Mouse (Mus musculus) thymus, postnatal 10 days (tissue): ENCODE measurements around the gene Mxra7.

Source experiments
- DNase-seq, 2 experiments: peaks; one replicate each; pipeline ENCODE4 v3.0.0; 2021; ENCODE audit warnings: low spot score in 2 of 2

Gene Mxra7

GRCm38 (mm10) chr11:116819932-116820593 is 7.8 kb downstream of the Mxra7 start:
- DNase-seq = no peak

- DNase-seq = no peak
Measured at GRCm38 (mm10) chr11:116818722-116819121, 9.1 kb downstream of the Mxra7 start.

- no peak for DNase-seq
Measured at GRCm38 (mm10) chr11:116817567-116817966, 10.3 kb downstream of the Mxra7 start.

GRCm38 (mm10) chr11:116816769-116817168 is 11.1 kb downstream of the Mxra7 start:
- DNase-seq = no peak

GRCm38 (mm10) chr11:116814884-116815415 is 12.9 kb downstream of the Mxra7 start:
- no peak for DNase-seq

- DNase-seq = no peak
Measured at GRCm38 (mm10) chr11:116814076-116814883, 13.6 kb downstream of the Mxra7 start.

GRCm38 (mm10) chr11:116813610-116814009 is 14.2 kb downstream of the Mxra7 start:
- no peak for DNase-seq

- DNase-seq = no peak
Measured at GRCm38 (mm10) chr11:116812793-116813529, 14.9 kb downstream of the Mxra7 start.

- DNase-seq = peak in 1 of 2 experiments; percentile 52
Measured at GRCm38 (mm10) chr11:116810983-116811901, 16.6 kb downstream of the Mxra7 start.

- no peak for DNase-seq
Measured at GRCm38 (mm10) chr11:116810528-116810927, 17.3 kb downstream of the Mxra7 start.

- DNase-seq = no peak
Measured at GRCm38 (mm10) chr11:116809520-116809919, 18.3 kb downstream of the Mxra7 start.

GRCm38 (mm10) chr11:116808811-116809395 is 18.9 kb downstream of the Mxra7 start:
- DNase-seq = no peak

- peak; percentile 64 to 83 for DNase-seq
Measured at GRCm38 (mm10) chr11:116807938-116808606, 19.8 kb downstream of the Mxra7 start.

- no peak for DNase-seq
Measured at GRCm38 (mm10) chr11:116807526-116807925, 20.3 kb downstream of the Mxra7 start.

- DNase-seq = no peak
Measured at GRCm38 (mm10) chr11:116807116-116807515, 20.7 kb downstream of the Mxra7 start.

- DNase-seq = no peak
Measured at GRCm38 (mm10) chr11:116806136-116807071, 21.4 kb downstream of the Mxra7 start.

GRCm38 (mm10) chr11:116802709-116803108 is 25.1 kb downstream of the Mxra7 start:
- DNase-seq = no peak

GRCm38 (mm10) chr11:116801106-116801505 is 26.7 kb downstream of the Mxra7 start:
- no peak for DNase-seq

GRCm38 (mm10) chr11:116799364-116799763 is 28.5 kb downstream of the Mxra7 start:
- no peak for DNase-seq
